Mouse (Mus musculus): ENCODE results near the gene Gdf2.

Gdf2 gene

DNA sequence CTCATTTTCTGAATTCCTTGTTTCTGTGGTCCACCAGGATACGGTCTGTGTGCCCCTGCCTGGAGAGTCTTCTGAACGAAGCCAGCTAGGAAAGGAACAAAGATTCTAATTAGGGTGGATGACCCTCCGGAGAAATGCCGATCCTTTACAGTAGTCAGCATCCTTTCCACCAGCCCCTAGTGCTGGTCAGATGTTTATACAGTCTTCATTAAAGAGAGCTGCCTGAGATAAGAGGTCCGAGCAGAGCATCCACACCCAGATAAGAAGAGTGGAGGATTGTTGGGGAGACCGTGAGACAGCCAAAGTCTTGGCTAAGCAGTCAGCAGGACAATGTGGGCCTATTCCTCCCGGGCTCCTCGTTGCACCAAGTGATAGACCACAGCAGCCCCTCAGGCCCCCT, at the start of gene Gdf2:
Gene Gdf2, plus strand, starts transcription at position 301 of the 400 bp plus-strand sequence.
- no peak for DNase-seq (ENCODE audit: low read depth in 2 of 2, low spot score in 2 of 2)

DNA sequence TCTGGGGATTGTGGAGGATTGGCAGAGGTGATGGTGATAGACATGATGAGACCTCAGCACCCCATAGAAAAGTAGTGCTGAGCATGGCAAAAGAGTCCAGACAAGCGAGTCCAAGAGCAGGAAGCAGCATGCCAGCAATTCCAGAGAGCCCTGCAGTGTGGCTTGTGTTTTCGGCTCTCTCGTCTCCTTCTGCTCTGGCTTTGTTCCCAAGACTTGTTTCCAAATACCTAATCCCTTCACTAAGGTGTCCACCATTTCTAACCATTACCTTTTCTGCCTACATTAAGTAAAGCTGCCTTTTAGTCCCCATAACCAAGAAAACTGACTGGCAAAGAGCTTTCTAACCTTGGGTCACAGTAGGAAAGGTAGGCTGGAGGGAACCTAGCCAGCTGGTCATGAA, 49.3 kb upstream of the Gdf2 start:
- DNase-seq (ENCODE audit: low read depth in 2 of 2, low spot score in 2 of 2) = no peak

DNA sequence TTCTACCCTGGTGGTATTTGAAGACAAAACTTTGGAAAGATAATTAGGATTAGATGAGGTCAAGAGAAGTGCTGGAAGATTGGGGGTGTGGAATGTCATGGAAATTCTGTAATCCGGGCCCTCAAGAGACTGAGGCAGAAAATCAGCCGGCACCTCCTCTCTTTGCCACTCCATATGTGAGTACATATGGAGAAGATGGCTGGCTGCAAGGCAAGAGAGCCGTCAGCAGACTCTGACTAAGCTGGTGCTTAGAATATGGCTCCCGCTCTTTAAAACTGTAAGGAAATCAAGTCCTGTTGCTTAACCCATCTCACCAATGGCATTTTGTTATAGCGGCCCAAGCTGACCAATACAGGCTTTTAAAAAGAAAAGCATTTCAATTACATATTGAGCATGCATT, 45.1 kb upstream of the Gdf2 start:
- no peak for DNase-seq (ENCODE audit: low read depth in 2 of 2, low spot score in 2 of 2)

DNA sequence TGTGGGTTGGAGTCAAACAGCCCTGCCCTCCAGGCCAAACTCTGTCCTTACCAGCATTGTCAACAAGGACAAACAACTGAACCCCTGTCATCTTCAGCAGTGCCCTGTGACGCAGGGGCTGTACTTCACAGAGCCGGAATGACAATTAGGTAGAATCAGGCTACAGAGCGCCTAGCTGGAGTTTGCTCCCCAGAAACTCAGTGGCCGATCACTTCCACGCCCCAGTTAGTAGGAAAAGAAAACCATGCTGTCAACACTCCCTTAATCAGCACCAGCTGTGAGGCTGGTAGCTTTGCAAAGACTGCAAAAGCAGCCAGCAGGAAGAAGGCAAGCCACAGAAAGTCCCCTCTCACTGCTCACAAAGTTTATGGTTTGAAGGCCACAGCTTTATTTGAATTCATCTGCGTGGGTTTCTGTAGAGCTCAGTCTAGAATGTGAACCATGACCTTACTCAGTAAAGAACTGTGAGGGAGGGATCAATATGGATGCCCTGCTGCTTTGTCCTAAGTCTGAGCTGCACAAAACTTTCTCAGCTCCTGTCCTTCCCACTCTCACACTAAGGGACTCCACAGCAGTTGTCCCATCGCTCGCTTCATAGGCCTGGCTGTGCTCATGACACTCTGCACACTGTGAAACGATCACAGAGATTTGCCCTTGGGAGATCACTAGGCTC, 44.1 kb upstream of the Gdf2 start:
- DNase-seq (ENCODE audit: low read depth in 2 of 2, low spot score in 2 of 2) = no peak

DNA sequence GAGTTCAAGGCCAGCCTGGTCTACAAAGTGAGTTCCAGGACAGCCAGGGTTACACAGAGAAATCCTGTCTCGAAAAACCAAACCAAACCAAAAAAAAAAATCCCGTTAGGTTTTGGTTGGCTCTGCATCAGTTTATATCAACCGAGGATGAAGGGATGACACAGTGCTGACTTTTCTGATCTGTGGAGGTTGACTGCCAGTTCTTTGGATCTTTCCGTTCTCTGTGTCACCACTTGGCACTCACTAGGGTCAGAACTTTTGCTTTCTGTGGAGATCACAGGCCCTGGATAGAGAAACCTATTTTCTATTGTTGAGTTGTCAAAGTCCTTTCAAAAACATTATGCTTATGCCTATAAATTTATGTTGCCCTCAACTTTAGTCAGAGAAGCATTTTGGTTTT, 38.1 kb upstream of the Gdf2 start:
- no peak for DNase-seq (ENCODE audit: low read depth in 2 of 2, low spot score in 2 of 2)

DNA sequence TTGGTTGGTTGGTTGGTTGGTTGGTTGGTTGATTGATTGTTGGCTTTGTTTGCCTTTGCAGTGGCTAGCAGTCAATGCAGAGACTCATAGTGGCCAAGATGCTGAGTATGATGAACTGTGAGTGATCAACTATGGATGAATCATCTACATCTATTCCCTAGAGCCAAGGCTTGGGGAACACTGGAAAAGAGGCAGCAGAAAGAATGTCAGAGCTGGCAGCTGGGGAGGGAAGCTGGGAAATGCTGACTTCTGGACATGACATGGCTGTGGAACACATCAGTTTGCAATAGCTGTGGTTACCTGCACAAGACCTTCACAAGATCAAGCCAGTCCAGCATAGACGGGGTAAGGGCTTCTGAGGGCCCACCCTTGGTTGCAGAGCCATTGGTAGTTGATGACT, 37.6 kb upstream of the Gdf2 start:
- no peak for DNase-seq (ENCODE audit: low read depth in 2 of 2, low spot score in 2 of 2)

DNA sequence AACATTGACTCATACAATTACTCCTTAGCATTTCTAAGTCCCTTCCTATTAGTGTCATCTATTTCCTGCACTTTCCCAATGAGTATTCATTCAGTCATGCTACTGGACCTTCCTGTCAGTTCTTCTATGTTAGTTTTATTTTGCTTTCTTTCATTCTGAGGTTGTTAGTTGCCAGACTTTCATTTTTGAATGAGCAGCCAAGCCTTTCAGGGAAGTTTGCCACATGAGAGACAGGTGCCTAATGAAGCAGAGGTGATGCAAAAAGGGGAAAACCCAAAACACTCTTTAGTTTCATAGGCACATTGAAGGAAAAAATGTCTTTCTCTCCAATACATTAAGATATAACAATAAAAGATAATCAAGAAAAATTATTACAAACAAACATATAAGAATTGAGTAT, 36.0 kb upstream of the Gdf2 start:
- DNase-seq (ENCODE audit: low read depth in 2 of 2, low spot score in 2 of 2) = no peak

DNA sequence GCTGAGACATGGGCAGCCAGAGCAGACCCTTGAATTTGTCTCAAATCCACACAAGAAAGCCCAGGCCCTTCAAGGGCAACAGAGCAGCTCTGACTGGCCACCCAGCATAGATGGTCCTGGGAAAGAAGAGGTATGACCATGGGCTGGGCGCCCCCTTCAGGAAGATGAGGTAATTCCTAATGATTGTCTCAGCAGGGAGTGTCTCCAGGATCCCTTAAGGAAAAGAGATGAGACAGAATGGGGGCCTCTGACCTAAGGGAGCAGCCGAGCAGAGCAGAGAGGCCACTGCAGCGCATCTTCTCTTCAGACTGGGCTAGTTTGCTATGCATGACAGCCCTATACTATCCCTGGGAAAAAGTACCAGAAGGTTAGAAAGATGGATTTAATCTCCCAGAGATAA, 27.1 kb upstream of the Gdf2 start:
- DNase-seq (ENCODE audit: low read depth in 2 of 2, low spot score in 2 of 2) = no peak

DNA sequence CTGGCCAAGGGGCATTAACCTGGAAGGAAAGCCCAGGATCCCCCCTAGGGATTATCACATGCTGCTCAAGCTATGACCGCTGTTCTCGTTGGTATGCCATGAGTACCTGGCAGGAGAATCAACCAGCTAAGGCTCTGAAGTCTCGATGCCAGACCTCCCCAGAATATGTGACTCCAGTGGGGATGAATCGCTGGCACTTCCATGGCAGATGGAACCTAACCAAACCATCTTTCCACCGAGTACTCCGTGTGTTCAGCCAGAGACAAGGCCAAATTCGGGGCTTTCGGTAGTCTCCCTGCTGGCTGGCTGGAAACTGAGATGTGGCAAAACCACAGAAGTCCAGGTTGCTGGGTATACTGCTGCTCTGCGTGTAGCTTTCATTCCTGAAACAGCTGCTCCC, 26.6 kb upstream of the Gdf2 start:
- DNase-seq (ENCODE audit: low read depth in 2 of 2, low spot score in 2 of 2) = no peak

DNA sequence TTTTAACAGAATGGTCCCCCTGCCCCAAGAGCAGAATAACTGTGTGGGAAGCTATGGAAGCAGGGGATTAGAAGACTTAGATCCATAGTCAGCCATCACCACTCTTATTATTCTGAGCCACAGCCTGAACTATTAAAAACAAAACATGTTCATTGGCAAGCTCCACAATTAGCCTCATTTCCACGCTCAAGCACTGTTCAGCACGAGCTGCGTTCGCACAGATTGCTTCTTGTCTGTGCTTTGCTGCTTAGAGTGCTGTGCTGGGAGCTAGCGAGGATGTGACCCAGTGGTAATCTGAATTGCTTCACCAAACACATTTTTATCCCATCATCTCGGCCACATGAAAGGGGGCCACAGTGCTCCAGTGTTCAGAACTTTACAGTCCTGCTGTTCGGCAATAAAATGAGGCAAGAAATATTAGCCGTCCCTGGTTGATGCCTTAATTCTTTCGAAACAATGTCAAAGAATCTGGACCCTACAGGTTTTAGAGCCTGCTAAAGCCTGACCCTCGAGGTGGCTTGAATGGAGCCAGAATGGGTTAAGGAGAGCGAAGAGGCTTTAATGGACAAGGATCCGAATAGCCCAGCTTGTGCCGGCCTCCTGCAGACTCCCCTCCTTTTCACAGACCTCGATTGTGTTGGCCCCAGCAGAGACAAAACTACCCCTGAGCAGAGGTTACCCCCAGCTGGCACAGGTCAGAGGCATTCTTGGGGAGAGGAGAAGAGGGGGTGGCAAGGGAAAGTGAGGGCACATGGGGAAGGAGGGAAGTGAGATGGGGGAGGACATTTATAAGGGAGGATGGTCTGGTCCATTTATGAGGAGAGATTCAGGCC, 19.9 kb upstream of the Gdf2 start:
- DNase-seq (ENCODE audit: low read depth in 2 of 2, low spot score in 2 of 2) = no peak

DNA sequence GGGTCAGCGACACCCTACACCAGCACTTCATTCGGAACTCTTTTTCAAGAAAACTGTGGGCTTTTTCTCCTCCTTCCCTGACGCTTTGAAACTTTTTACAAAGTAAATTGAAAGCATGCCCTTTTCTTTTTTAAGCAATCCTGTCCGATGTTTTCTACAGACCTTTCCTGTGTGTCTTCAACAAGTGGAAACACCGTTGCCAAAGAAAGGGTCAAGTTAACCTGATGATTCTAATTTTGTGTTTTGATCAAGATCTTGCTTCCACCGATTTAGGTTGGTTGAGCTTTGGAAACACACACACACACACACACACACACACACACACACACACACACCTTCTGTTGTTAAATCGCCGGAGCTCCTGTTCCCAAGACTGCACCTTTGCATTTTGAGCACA, 18.1 kb upstream of the Gdf2 start:
- no peak for DNase-seq (ENCODE audit: low read depth in 2 of 2, low spot score in 2 of 2)

DNA sequence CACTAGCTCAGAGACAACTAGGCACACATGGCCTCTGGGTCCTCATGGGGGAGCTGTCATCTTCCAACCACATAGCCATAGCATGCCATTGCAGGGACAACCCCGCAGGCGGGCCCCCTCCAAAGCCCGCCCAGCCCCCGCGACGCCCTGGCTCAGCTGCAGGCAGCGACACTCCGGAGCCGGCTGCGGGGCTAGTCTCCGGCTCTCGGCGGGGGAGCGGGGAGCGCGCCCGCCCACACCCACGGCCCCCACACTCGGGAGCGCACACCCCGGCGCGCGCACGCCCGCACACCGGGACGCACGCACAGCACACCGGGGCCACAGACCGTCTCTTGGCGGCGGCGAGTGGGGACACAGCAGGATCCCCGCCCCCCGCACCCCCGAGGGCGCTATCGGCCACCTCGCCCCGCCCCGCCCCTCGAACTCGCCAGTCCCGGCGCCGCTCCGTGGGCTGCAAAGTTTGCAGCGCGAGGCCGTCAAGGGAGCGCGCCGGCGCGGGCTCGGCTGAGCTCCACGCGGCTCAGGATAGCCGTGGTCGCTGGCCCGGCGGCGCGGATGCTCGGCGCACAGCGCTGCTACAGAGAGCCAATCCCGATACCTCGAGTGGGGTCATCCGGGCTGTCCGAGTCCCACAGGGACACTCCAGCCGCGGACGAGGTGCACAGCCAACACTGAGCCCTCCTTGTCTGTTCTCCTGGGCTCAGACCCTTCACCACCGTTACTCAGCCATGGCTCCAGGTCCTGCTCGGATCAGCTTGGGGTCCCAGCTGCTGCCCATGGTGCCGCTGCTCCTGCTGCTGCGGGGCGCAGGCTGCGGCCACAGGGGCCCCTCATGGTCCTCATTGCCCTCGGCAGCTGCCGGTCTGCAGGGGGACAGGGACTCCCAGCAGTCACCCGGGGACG, 17.4 kb upstream of the Gdf2 start, which contains the start of gene Gdf10:
Gene Gdf10, plus strand, starts transcription at position 420 of the 903 bp plus-strand sequence.
- no peak for DNase-seq (ENCODE audit: low read depth in 2 of 2, low spot score in 2 of 2)

DNA sequence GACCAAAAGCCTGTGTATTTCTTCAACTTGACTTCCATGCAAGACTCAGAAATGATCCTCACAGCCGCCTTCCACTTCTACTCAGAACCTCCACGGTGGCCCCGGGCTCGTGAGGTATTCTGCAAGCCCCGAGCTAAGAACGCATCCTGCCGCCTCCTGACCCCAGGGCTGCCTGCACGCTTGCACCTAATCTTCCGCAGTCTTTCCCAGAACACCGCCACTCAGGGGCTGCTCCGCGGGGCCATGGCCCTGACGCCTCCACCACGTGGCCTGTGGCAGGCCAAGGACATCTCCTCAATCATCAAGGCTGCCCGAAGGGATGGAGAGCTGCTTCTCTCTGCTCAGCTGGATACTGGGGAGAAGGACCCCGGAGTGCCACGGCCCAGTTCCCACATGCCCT, 9.0 kb upstream of the Gdf2 start:
- no peak for DNase-seq (ENCODE audit: low read depth in 2 of 2, low spot score in 2 of 2)

DNA sequence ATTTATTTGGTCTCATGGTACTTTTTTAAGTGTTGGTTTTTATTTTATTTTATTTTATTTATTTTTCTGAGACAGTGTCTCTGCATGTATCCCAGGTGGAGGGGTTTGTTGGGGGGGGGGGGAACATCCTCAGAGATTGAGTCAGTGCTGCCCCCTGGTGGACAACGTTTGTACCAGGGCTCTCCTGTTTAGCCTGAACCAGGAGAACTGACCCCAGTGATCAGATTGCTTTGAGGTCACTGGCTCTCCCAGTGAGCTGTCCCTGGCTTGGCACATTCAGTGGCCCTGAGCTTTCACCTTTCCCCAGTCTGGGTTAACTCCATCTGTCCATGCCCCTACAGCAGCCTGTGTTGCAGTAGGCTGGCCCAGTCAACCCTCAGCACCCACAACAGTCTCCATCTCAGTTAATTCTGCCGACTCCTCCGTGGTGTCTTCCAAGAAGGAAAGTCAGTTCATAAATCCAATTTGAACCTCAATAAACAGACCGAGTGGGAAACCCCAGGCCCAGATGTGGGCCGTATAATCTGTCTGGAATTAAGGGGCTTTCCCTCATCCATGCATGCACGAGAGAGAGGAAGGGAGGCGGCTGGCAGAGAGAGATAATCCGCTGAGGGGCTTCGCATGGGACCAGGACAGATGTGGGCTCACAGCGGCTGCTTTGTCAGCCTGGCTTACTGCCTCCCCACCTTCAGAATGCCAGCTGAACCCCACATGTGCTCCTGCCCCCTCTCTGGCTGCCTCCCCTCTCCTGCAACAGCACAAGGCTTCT, 7.7 kb upstream of the Gdf2 start:
- DNase-seq (ENCODE audit: low read depth in 2 of 2, low spot score in 2 of 2) = no peak

DNA sequence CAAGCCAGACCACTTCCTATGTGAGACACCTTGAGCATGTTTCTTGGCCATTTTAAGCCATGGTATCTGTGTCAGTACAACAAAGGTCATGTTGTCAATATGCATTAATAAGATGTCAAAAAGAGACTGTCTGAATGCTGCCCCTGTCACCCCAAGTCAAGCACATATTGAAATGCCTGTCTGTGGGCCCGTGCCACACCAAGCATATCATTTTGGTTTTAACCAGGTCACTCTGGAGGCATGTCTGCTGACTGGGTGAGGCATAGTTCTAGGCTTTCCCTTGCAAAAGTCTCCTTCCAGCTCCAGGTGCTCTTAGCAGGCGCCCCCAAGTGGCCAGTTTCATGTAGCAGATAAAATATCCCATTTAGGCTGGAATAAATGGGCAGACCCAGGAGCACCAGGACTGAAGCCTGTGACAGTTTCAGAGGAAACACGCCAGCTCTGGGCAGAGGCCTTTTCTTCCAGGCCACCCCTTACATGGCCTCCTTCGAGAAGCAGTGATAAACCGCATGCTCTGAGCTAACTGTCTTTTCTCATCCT, 7.0 kb upstream of the Gdf2 start:
- DNase-seq (ENCODE audit: low read depth in 2 of 2, low spot score in 2 of 2) = no peak

DNA sequence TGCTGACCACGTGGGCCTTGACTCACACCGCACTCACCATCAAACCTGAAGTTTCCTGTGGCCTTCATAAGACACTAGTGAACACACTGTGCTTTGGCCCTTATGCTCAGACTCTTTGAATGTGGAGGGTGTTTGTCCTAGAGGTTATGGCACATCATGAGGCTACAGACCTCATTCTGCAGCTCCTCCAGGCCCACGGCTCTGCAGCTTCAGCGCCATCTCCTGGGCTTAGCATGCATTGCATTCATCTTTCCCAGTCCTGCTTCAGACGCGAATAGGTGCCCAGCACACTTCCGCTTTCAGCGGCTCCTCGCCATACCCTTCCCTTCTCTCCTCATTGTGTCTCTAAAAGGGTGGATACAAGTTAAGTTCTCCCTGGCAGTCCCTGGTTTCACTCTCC, 1.7 kb upstream of the Gdf2 start:
- DNase-seq (ENCODE audit: low read depth in 2 of 2, low spot score in 2 of 2) = no peak

DNA sequence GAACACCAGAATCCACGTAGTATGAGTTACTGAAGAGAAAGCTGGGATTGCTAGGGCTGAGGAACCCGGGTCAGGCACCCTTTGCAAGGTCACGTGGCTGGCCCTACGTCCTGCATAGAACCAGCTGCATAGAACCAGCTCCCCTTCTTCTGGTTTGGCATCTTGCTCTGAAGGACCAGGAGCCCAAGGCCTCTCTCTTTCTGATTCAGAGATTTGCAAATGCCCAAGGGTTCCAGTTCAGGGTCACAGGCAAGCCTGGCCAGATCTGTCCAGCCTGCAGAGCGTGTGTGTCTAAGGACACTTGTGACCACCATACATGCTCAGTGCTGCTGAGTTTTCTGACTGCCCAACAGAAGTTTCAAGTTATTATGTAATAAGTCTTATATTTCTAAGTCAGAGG, 1.4 kb downstream of the Gdf2 start:
- no peak for DNase-seq (ENCODE audit: low read depth in 2 of 2, low spot score in 2 of 2)

DNA sequence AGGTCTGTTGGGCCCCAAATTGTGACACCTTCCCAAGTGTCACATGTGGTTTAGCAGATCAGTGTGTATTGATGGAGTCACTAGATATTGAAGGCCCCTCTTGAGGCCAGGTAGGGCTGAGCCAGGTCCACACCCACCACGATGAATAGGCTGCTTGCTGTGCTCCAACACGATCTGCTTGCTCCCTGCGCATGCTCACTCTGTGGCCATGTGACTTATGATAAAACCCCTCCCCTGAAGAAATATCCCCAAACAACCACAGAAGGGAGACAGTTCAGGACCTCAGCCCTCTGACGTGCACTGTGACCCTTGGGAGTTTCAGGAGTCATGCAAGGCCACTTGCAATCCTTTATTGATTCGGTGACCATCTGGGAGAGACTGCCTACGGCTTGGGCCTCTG, 5.3 kb downstream of the Gdf2 start:
- no peak for DNase-seq (ENCODE audit: low read depth in 2 of 2, low spot score in 2 of 2)

DNA sequence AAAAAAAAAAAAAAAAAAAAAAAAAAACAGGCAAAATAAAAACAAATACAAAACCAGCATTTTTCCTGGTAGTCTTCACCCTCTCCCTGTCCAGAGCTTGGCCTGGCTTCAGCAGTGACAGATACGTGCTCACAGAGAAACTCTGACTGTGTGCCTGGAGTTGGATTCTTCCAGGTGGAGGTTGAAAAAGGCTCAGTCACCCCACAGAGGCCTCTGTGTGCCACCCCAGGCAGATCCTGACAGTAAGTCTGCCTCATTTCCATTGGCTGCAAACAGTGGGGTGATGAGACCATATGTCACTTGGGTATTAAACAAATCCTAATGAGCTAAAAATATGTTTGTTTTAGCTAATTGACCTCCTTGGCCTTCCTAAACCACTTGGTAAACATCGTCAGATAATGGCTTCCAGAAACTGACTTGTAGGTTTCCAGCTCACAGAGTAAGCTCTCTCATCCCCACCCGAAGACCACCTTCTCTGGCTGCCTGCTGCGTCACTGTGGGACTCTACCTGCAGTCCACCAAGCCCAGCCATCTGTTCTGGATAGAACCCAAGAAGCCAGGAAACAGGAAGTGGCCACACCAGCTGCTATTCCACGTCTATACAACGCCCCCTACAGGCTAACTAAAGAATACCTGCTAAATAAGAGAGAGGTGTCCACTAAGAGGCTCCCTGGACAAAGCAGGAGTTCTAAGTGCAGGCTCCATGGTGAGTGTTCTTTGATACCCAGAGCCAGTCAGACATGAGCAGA, 11.6 kb downstream of the Gdf2 start:
- no peak for DNase-seq (ENCODE audit: low read depth in 2 of 2, low spot score in 2 of 2)

DNA sequence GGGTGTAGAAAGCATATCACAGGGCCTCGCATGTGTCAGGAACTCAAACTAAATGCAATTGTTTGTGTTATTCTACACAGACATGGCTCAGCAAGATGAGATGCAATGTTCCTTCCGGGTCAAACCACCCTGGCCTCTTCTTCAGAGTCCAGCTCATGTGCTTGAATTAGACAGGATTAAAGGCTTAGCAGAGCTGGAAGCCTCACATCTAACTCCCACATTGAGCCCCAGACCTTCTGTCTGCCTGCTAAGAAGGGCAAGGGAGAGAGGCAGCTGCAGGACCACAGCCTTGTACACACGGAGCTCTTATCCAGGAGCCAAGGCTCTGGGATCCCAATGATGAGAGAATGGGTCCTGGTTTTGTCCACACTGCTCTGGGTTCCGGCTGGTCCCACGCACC, 12.9 kb downstream of the Gdf2 start, which contains the start of gene Rbp3:
Gene Rbp3, plus strand, starts transcription at position 243 of the 400 bp plus-strand sequence.
- DNase-seq (ENCODE audit: low read depth in 2 of 2, low spot score in 2 of 2) = no peak

Data from CD8-positive naive resting alpha-beta T cell, adult 2 months (primary cell).